Mouse (Mus musculus): ENCODE measurements around the gene Atp6v0a2. TPM values are rescaled to one million over a fixed set of nuclear protein-coding genes. Genes with fewer than 3 reads are reported as not detected.
"Not testable (repeated sequence)": the region's sequence is repeated elsewhere in the genome, so short reads cannot be mapped to it uniquely, and the experiment has no call there.

Atp6v0a2 gene
- polyA plus RNA-seq, 1 experiment from 2014 or later, result 41.8 TPM

DNA sequence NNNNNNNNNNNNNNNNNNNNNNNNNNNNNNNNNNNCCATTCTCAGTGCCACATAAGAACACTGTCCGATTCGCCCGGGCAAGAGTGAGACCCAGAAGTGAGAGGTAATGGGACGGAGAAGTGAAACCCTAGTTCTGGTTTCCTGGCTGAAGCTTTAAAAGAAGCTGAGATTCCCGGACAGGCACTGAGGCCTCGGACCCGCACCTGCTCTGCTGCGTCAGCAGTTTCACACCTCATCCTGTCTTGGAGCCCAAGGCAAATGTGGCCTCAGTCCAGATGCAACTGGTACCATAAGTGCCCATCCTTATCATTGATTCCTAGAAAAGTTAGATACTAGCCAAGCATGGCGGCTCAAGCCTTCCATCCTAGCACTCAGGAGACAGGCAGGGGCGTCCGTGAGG lies 3.3 kb downstream of the Atp6v0a2 start:
- no peak overlapping the region for H3K27ac ChIP-seq (ENCODE audit: low read depth, low read length)
- H3K4me3 ChIP-seq (ENCODE audit: low read depth, low read length), result no peak overlapping the region
- H3K36me3 ChIP-seq (ENCODE audit: control insufficient read depth, insufficient read depth, low read length), result peaks cover 8% of the 10 kb centered on the region
- ATAC-seq (ENCODE audit: low FRiP score) (no peak), DNase-seq (ENCODE audit: low spot score) (no peak)
- no peak overlapping the region for H3K4me2 ChIP-seq (replicated peaks; ENCODE audit: low read depth, low read length)
- 95% methylated on average over 11 of the region's 11 CpGs for whole genome bisulfite sequencing
- H3K9me3 ChIP-seq (ENCODE audit: control insufficient read depth, low read length), result no peaks in the 10 kb centered on the region
- no peak overlapping the region for H3K9ac ChIP-seq (ENCODE audit: low read depth, low read length)
- no peaks in the 10 kb centered on the region; the same call in 1 of the 2 replicates for H3K4me1 ChIP-seq (replicated peaks; ENCODE audit: control insufficient read depth, insufficient read depth, low read length)
- no peaks in the 10 kb centered on the region for H3K27me3 ChIP-seq (ENCODE audit: control insufficient read depth, insufficient read depth, low read length)

DNA sequence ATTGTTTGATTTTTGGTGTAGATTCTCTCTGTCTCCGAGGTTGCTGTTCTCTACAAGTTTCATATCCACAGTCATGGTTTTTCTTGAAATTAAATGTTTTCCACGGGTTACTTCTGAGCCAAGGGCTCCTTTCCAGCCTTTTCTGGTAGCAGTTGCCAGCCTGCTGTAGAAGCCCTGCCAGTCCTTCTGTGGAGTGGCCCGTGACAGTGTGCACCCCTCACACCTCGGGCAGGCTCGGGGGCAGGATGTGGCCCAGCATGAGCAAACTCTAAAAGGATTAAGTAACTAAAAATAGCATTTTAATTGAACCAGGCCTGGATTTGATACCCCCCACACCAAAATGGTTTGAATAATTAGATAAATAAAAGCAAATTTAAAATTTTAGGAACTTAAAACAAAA lies 4.1 kb downstream of the Atp6v0a2 start:
- no peaks in the 10 kb centered on the region for H3K27me3 ChIP-seq (ENCODE audit: control insufficient read depth, insufficient read depth, low read length)
- H3K4me2 ChIP-seq (replicated peaks; ENCODE audit: low read depth, low read length), result no peak overlapping the region
- 80% methylated on average over 5 of the region's 5 CpGs for WGBS
- H3K27ac ChIP-seq (ENCODE audit: low read depth, low read length), result no peak overlapping the region
- H3K4me1 ChIP-seq (replicated peaks; ENCODE audit: control insufficient read depth, insufficient read depth, low read length), result no peaks in the 10 kb centered on the region; the same call in 1 of the 2 replicates
- no peak overlapping the region for H3K9ac ChIP-seq (ENCODE audit: low read depth, low read length)
- H3K4me3 ChIP-seq (ENCODE audit: low read depth, low read length), result no peak overlapping the region
- no peaks in the 10 kb centered on the region for H3K9me3 ChIP-seq (ENCODE audit: control insufficient read depth, low read length)
- ATAC-seq (ENCODE audit: low FRiP score), result no peak
- H3K36me3 ChIP-seq (ENCODE audit: control insufficient read depth, insufficient read depth, low read length), result peaks cover 11% of the 10 kb centered on the region
- no peak for DNase-seq (ENCODE audit: low spot score)

DNA sequence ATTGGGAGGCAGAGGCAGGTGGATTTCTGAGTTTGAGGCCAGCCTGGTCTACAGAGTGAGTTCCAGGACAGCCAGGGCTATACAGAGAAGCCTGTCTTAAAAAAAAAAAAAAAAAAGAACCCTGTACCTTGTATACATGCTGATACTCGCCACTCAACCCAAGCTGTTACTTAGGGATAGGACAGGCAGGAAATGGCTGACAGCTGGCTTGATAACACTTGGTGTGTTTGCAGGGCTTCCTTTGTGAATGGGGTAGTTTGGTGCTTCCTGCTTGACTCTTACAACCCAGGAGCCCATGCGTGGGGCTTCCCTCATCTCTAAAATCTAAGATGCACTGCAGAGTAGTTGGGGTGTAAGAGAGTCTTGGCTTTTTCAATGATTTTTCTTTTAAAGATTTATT lies 5.0 kb downstream of the Atp6v0a2 start:
- Histone ChIP-seq H3K36me3 (ENCODE audit: control insufficient read depth, insufficient read depth, low read length) (peaks cover 17% of the 10 kb centered on the region), H3K9ac (ENCODE audit: low read depth, low read length) (no peak overlapping the region), H3K27ac (ENCODE audit: low read depth, low read length) (no peak overlapping the region), H3K4me1 (replicated peaks; ENCODE audit: control insufficient read depth, insufficient read depth, low read length) (no peaks in the 10 kb centered on the region; the same call in 1 of the 2 replicates), H3K4me2 (replicated peaks; ENCODE audit: low read depth, low read length) (no peak overlapping the region), H3K4me3 (ENCODE audit: low read depth, low read length) (no peak overlapping the region), H3K27me3 (ENCODE audit: control insufficient read depth, insufficient read depth, low read length) (no peaks in the 10 kb centered on the region), H3K9me3 (ENCODE audit: control insufficient read depth, low read length) (no peaks in the 10 kb centered on the region)
- no peak for DNase-seq (ENCODE audit: low spot score)
- WGBS, result 91% methylated on average over 2 of the region's 2 CpGs
- ATAC-seq (ENCODE audit: low FRiP score), result no peak

DNA sequence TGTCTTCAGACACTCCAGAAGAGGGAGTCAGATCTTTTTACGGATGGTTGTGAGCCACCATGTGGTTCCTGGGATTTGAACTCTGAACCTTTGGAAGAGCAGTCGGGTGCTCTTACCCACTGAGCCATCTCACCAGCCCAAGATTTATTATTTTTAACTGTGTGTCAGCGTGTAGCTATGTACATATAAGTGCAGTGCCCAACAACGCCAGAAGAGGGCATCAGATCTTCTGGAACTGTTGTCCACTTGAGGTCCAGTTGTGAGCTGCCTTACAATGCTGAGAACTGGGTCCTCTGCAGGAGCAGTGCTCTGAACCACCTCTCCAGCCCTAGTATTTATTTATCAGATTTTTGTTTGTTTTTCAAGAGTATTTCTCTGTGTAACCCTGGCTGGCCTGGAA lies 6.7 kb downstream of the Atp6v0a2 start:
- H3K4me2 ChIP-seq (replicated peaks; ENCODE audit: low read depth, low read length); H3K27me3 ChIP-seq (ENCODE audit: control insufficient read depth, insufficient read depth, low read length); H3K9me3 ChIP-seq (ENCODE audit: control insufficient read depth, low read length); H3K9ac ChIP-seq (ENCODE audit: low read depth, low read length); H3K4me1 ChIP-seq (replicated peaks; ENCODE audit: control insufficient read depth, insufficient read depth, low read length); H3K4me3 ChIP-seq (ENCODE audit: low read depth, low read length); ATAC-seq (ENCODE audit: low FRiP score); H3K27ac ChIP-seq (ENCODE audit: low read depth, low read length): not testable (repeated sequence)
- peak; percentile 55 for DNase-seq (ENCODE audit: low spot score)
- H3K36me3 ChIP-seq (ENCODE audit: control insufficient read depth, insufficient read depth, low read length), result peaks cover 27% of the 10 kb centered on the region
- 84% methylated on average over 4 of the region's 4 CpGs for WGBS

DNA sequence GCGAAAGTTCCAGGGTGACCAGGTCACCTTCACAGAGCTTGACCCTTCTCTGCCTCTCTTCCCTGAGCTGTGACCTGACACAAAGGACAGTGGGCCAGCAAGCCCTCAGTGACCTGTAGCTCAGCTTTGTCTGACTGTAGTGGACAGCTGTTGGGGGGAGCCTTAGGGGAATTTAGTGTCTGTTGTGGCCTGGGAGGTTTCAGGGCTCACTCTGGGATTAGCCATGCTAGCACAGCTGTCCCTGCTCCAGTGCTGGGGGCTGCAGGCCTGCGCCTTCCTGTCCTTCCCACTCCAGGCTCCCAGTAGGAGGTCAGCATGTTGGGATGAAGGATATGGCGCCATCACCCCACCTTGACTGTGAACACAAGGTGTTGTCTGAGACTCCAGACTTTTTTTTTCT lies 7.8 kb downstream of the Atp6v0a2 start:
- H3K27me3 ChIP-seq (ENCODE audit: control insufficient read depth, insufficient read depth, low read length), result no peaks in the 10 kb centered on the region
- H3K4me1 ChIP-seq (replicated peaks; ENCODE audit: control insufficient read depth, insufficient read depth, low read length), result no peaks in the 10 kb centered on the region
- H3K27ac ChIP-seq (ENCODE audit: low read depth, low read length), result no peak overlapping the region
- peaks cover 33% of the 10 kb centered on the region for H3K36me3 ChIP-seq (ENCODE audit: control insufficient read depth, insufficient read depth, low read length)
- no peak overlapping the region for H3K4me2 ChIP-seq (replicated peaks; ENCODE audit: low read depth, low read length)
- 98% methylated on average over 3 of the region's 3 CpGs for WGBS
- no peak overlapping the region for H3K4me3 ChIP-seq (ENCODE audit: low read depth, low read length)
- no peak for ATAC-seq (ENCODE audit: low FRiP score)
- no peaks in the 10 kb centered on the region for H3K9me3 ChIP-seq (ENCODE audit: control insufficient read depth, low read length)
- no peak for DNase-seq (ENCODE audit: low spot score)
- H3K9ac ChIP-seq (ENCODE audit: low read depth, low read length), result no peak overlapping the region

DNA sequence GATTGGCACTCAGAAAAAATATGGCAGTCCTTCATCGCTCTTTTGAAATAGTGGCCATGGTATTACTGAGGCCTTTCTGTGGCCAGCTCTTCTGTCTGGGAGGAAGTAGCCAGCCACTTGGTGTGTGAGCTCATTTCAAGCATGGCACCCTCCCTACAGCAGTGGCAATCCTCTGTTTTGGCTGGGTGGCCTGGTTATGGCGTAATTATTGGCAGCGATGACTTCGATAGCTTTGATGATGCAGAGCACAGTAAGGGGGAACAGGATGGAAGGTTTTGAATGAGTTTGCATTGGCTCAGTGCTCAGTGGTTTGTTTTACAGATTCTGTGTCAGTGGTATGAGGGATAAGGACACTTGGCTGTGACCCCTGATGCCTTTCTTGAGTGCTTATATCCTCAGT lies 8.3 kb downstream of the Atp6v0a2 start:
- no peaks in the 10 kb centered on the region for H3K9me3 ChIP-seq (ENCODE audit: control insufficient read depth, low read length)
- H3K27me3 ChIP-seq (ENCODE audit: control insufficient read depth, insufficient read depth, low read length), result no peaks in the 10 kb centered on the region
- DNase-seq (ENCODE audit: low spot score) (no peak), ATAC-seq (ENCODE audit: low FRiP score) (no peak)
- no peak overlapping the region for H3K4me2 ChIP-seq (replicated peaks; ENCODE audit: low read depth, low read length)
- H3K9ac ChIP-seq (ENCODE audit: low read depth, low read length), result no peak overlapping the region
- no peaks in the 10 kb centered on the region for H3K4me1 ChIP-seq (replicated peaks; ENCODE audit: control insufficient read depth, insufficient read depth, low read length)
- peaks cover 38% of the 10 kb centered on the region for H3K36me3 ChIP-seq (ENCODE audit: control insufficient read depth, insufficient read depth, low read length)
- over 99% methylated on average over 4 of the region's 4 CpGs for WGBS
- no peak overlapping the region for H3K4me3 ChIP-seq (ENCODE audit: low read depth, low read length)
- no peak overlapping the region for H3K27ac ChIP-seq (ENCODE audit: low read depth, low read length)

DNA sequence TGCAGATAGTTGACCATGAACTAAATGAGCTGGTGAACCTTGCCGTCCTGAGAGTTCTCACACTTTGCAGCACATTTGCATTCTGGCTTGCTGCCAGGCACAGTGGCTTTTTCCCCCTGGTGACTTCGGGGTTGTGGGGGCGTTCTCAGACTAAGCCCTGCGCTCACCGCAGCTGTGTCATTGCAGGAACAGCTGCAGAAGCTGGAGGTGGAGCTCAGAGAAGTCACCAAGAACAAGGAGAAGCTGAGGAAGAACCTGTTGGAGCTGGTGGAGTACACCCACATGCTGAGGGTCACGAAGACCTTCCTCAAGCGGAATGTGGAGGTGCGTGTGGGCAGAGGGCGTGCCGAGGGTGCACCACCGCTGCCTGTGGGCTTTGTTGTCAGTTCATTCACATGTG lies 8.9 kb downstream of the Atp6v0a2 start:
- H3K4me1 ChIP-seq (replicated peaks; ENCODE audit: control insufficient read depth, insufficient read depth, low read length), result no peaks in the 10 kb centered on the region
- H3K9me3 ChIP-seq (ENCODE audit: control insufficient read depth, low read length), result no peaks in the 10 kb centered on the region
- H3K9ac ChIP-seq (ENCODE audit: low read depth, low read length), result no peak overlapping the region
- no peak overlapping the region for H3K4me2 ChIP-seq (replicated peaks; ENCODE audit: low read depth, low read length)
- DNase-seq (ENCODE audit: low spot score) (no peak), ATAC-seq (ENCODE audit: low FRiP score) (no peak)
- H3K27me3 ChIP-seq (ENCODE audit: control insufficient read depth, insufficient read depth, low read length), result no peaks in the 10 kb centered on the region
- H3K27ac ChIP-seq (ENCODE audit: low read depth, low read length), result no peak overlapping the region
- 91% methylated on average over 11 of the region's 11 CpGs for WGBS
- no peak overlapping the region for H3K4me3 ChIP-seq (ENCODE audit: low read depth, low read length)
- peaks cover 39% of the 10 kb centered on the region for H3K36me3 ChIP-seq (ENCODE audit: control insufficient read depth, insufficient read depth, low read length)

DNA sequence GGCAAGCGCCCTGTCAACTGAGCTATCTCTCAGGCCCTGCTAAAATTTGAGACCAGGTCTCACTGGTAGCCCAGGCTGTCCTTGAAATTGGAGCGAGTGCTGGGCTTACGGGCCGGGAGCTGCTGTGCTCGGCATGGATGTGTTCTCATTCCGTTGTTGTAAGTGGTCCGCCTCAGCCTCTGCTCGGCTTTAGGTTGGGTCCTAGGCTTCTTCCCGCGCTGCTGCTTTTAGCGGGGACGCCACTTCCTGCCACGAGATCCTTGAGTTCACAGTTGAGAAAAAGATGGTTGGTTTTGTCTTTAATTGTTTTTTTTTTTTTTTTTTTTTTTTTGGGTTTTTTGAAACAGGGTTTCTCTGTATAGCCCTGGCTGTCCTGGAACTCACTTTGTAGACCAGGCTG lies 9.5 kb downstream of the Atp6v0a2 start:
- Histone ChIP-seq H3K4me2 (replicated peaks; ENCODE audit: low read depth, low read length) (no peak overlapping the region), H3K4me3 (ENCODE audit: low read depth, low read length) (no peak overlapping the region), H3K27ac (ENCODE audit: low read depth, low read length) (no peak overlapping the region), H3K9me3 (ENCODE audit: control insufficient read depth, low read length) (no peaks in the 10 kb centered on the region), H3K36me3 (ENCODE audit: control insufficient read depth, insufficient read depth, low read length) (peaks cover 43% of the 10 kb centered on the region), H3K4me1 (replicated peaks; ENCODE audit: control insufficient read depth, insufficient read depth, low read length) (no peaks in the 10 kb centered on the region), H3K9ac (ENCODE audit: low read depth, low read length) (no peak overlapping the region), H3K27me3 (ENCODE audit: control insufficient read depth, insufficient read depth, low read length) (no peaks in the 10 kb centered on the region)
- ATAC-seq (ENCODE audit: low FRiP score), result no peak
- 97% methylated on average over 13 of the region's 13 CpGs for WGBS
- no peak for DNase-seq (ENCODE audit: low spot score)

DNA sequence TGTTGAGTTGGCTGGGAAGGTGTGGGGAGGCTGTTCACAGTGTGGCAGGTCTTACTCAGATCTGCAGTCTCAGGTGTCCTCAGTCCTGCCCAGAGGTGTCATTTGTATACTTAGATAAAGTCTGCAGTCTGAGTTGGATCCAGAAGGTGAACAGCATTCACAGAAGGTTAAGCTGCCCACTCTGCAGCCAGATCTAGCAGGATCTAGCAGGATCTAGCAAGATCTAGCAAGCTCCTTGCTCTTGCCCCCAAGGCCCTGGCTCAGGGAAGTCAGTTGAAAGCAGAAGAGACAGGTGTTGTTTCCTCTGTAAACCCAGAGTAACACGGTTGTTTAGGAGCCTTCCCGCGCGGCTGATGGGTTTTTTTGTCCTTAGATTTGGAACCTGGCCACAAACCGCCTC lies 85.4 kb downstream of the Atp6v0a2 start:
- Histone ChIP-seq H3K36me3 (ENCODE audit: control insufficient read depth, insufficient read depth, low read length) (peaks cover 13% of the 10 kb centered on the region), H3K4me3 (ENCODE audit: low read depth, low read length) (no peak overlapping the region), H3K4me2 (replicated peaks; ENCODE audit: low read depth, low read length) (no peak overlapping the region), H3K27ac (ENCODE audit: low read depth, low read length) (no peak overlapping the region), H3K4me1 (replicated peaks; ENCODE audit: control insufficient read depth, insufficient read depth, low read length) (no peaks in the 10 kb centered on the region), H3K27me3 (ENCODE audit: control insufficient read depth, insufficient read depth, low read length) (no peaks in the 10 kb centered on the region), H3K9ac (ENCODE audit: low read depth, low read length) (no peak overlapping the region), H3K9me3 (ENCODE audit: control insufficient read depth, low read length) (no peaks in the 10 kb centered on the region)
- 95% methylated on average over 5 of the region's 5 CpGs for WGBS
- ATAC-seq (ENCODE audit: low FRiP score) (no peak), DNase-seq (ENCODE audit: low spot score) (no peak)
